Mouse (Mus musculus): Measurements from ENCODE around the gene Osbpl6. TPM values are rescaled to one million over a fixed set of nuclear protein-coding genes. Genes with fewer than 3 reads are reported as not detected.
A peak's percentile ranks its signal among the peaks of the same experiment; 100 is the strongest.

Gene Osbpl6
- polyA plus RNA-seq, 1 experiment from 2014 or later = 27.2 TPM

GRCm38 (mm10) chr2:76386531-76386930, 19.8 kb upstream of the Osbpl6 start:
- Histone ChIP-seq H3K9ac (no peak overlapping the region), H3K36me3 (peaks cover 52% of the 10 kb centered on the region), H3K27me3 (no peaks in the 10 kb centered on the region), H3K4me3 (no peak overlapping the region), H3K4me2 (no peak overlapping the region), H3K27ac (replicated peaks) (no peak overlapping the region), H3K4me1 (replicated peaks) (no peaks in the 10 kb centered on the region), H3K9me3 (no peaks in the 10 kb centered on the region)
- no peak for ATAC-seq (ENCODE audit: low read depth)

GRCm38 (mm10) chr2:76400178-76400577, 6.1 kb upstream of the Osbpl6 start:
- H3K4me1 ChIP-seq (replicated peaks) = peaks cover 11% of the 10 kb centered on the region
- no peak overlapping the region for H3K4me2 ChIP-seq
- no peak overlapping the region for H3K27ac ChIP-seq (replicated peaks)
- H3K27me3 ChIP-seq = peaks cover 15% of the 10 kb centered on the region
- no peaks in the 10 kb centered on the region for H3K36me3 ChIP-seq
- no peak for ATAC-seq (ENCODE audit: low read depth)
- no peaks in the 10 kb centered on the region for H3K9me3 ChIP-seq
- no peak overlapping the region for H3K9ac ChIP-seq
- no peak overlapping the region for H3K4me3 ChIP-seq

- ATAC-seq (ENCODE audit: low read depth) = peak; percentile 64
- Histone ChIP-seq H3K27ac (replicated peaks) (peak overlapping the region; percentile 96), H3K4me3 (peak overlapping the region; percentile 92), H3K4me1 (replicated peaks) (peaks cover 20% of the 10 kb centered on the region), H3K36me3 (no peaks in the 10 kb centered on the region), H3K4me2 (peak overlapping the region; percentile 81), H3K27me3 (peaks cover 15% of the 10 kb centered on the region), H3K9ac (peak overlapping the region; percentile 89), H3K9me3 (no peaks in the 10 kb centered on the region)
- WGBS = 3% methylated on average over 15 of the region's 15 CpGs
These were observed 635 bp upstream of the Osbpl6 start for GRCm38 (mm10) chr2:76405596-76406150.

GRCm38 (mm10) chr2:76406937-76407441, 681 bp downstream of the Osbpl6 start:
- Histone ChIP-seq H3K27me3 (peaks cover 15% of the 10 kb centered on the region), H3K27ac (replicated peaks) (peak overlapping the region; percentile 96), H3K4me1 (replicated peaks) (peaks cover 20% of the 10 kb centered on the region), H3K4me2 (peak overlapping the region; percentile 81), H3K9me3 (no peaks in the 10 kb centered on the region), H3K36me3 (no peaks in the 10 kb centered on the region), H3K4me3 (peak overlapping the region; percentile 92), H3K9ac (peak overlapping the region; percentile 89)
- peak; percentile 64 for ATAC-seq (ENCODE audit: low read depth)
- under 1% methylated on average over 49 of the region's 49 CpGs for WGBS

- H3K4me2 ChIP-seq = no peak overlapping the region
- H3K36me3 ChIP-seq = no peaks in the 10 kb centered on the region
- no peaks in the 10 kb centered on the region for H3K9me3 ChIP-seq
- no peak overlapping the region for H3K9ac ChIP-seq
- no peak overlapping the region for H3K27ac ChIP-seq (replicated peaks)
- whole genome bisulfite sequencing = 85% methylated on average over 1 of the region's 1 CpGs
- H3K4me1 ChIP-seq (replicated peaks) = peaks cover 15% of the 10 kb centered on the region
- peaks cover 3% of the 10 kb centered on the region; the same call in 1 of the 2 replicates for H3K27me3 ChIP-seq
- H3K4me3 ChIP-seq = no peak overlapping the region
- no peak for ATAC-seq (ENCODE audit: low read depth)
These were observed 3.2 kb downstream of the Osbpl6 start for GRCm38 (mm10) chr2:76409526-76409925.

- Histone ChIP-seq H3K36me3 (no peaks in the 10 kb centered on the region), H3K4me3 (no peak overlapping the region), H3K9me3 (no peaks in the 10 kb centered on the region), H3K27me3 (no peaks in the 10 kb centered on the region), H3K4me2 (no peak overlapping the region), H3K9ac (no peak overlapping the region), H3K27ac (replicated peaks) (no peak overlapping the region), H3K4me1 (replicated peaks) (peaks cover 11% of the 10 kb centered on the region)
- 93% methylated on average over 2 of the region's 2 CpGs for WGBS
- ATAC-seq (ENCODE audit: low read depth) = no peak
These were observed 3.7 kb downstream of the Osbpl6 start for GRCm38 (mm10) chr2:76409986-76410385.

- no peaks in the 10 kb centered on the region; the same call in 1 of the 2 replicates for H3K4me1 ChIP-seq (replicated peaks)
- no peak for ATAC-seq (ENCODE audit: low read depth)
- H3K36me3 ChIP-seq = no peaks in the 10 kb centered on the region
- no peak overlapping the region for H3K9ac ChIP-seq
- no peak overlapping the region for H3K4me2 ChIP-seq
- no peak overlapping the region for H3K4me3 ChIP-seq
- H3K27me3 ChIP-seq = no peaks in the 10 kb centered on the region
- H3K27ac ChIP-seq (replicated peaks) = no peak overlapping the region
- H3K9me3 ChIP-seq = no peaks in the 10 kb centered on the region
- 83% methylated on average over 2 of the region's 2 CpGs for WGBS
These were observed 6.6 kb downstream of the Osbpl6 start for GRCm38 (mm10) chr2:76412924-76413323.

- WGBS = 94% methylated on average over 14 of the region's 14 CpGs
- no peak for ATAC-seq (ENCODE audit: low read depth)
- no peak overlapping the region for H3K9ac ChIP-seq
- no peaks in the 10 kb centered on the region for H3K9me3 ChIP-seq
- peaks cover under 1% of the 10 kb centered on the region; the same call in 1 of the 2 replicates for H3K4me1 ChIP-seq (replicated peaks)
- H3K4me2 ChIP-seq = no peak overlapping the region
- no peaks in the 10 kb centered on the region for H3K27me3 ChIP-seq
- no peak overlapping the region for H3K4me3 ChIP-seq
- H3K36me3 ChIP-seq = no peaks in the 10 kb centered on the region
- H3K27ac ChIP-seq (replicated peaks) = no peak overlapping the region
These were observed 11.3 kb downstream of the Osbpl6 start for GRCm38 (mm10) chr2:76417446-76418141.

GRCm38 (mm10) chr2:76418142-76418518, 11.8 kb downstream of the Osbpl6 start:
- Histone ChIP-seq H3K27ac (replicated peaks) (no peak overlapping the region), H3K9me3 (no peaks in the 10 kb centered on the region), H3K36me3 (no peaks in the 10 kb centered on the region), H3K27me3 (no peaks in the 10 kb centered on the region), H3K4me1 (replicated peaks) (peaks cover 3% of the 10 kb centered on the region; the same call in 1 of the 2 replicates), H3K4me2 (no peak overlapping the region), H3K4me3 (no peak overlapping the region), H3K9ac (no peak overlapping the region)
- ATAC-seq (ENCODE audit: low read depth) = no peak
- WGBS = 94% methylated on average over 3 of the region's 3 CpGs

GRCm38 (mm10) chr2:76421411-76421924, 15.2 kb downstream of the Osbpl6 start:
- no peaks in the 10 kb centered on the region for H3K36me3 ChIP-seq
- 79% methylated on average over 6 of the region's 6 CpGs for WGBS
- no peak overlapping the region for H3K4me2 ChIP-seq
- H3K27me3 ChIP-seq = no peaks in the 10 kb centered on the region
- H3K27ac ChIP-seq (replicated peaks) = no peak overlapping the region
- H3K4me3 ChIP-seq = no peak overlapping the region
- H3K4me1 ChIP-seq (replicated peaks) = peaks cover 3% of the 10 kb centered on the region; the same call in 1 of the 2 replicates
- no peak for ATAC-seq (ENCODE audit: low read depth)
- H3K9me3 ChIP-seq = no peaks in the 10 kb centered on the region
- no peak overlapping the region for H3K9ac ChIP-seq

GRCm38 (mm10) chr2:76426816-76427215, 20.5 kb downstream of the Osbpl6 start:
- H3K27ac ChIP-seq (replicated peaks) = no peak overlapping the region
- peaks cover 14% of the 10 kb centered on the region for H3K4me1 ChIP-seq (replicated peaks)
- no peak overlapping the region for H3K9ac ChIP-seq
- no peak for ATAC-seq (ENCODE audit: low read depth)
- H3K9me3 ChIP-seq = no peaks in the 10 kb centered on the region
- H3K27me3 ChIP-seq = no peaks in the 10 kb centered on the region
- no peak overlapping the region for H3K4me3 ChIP-seq
- 80% methylated on average over 3 of the region's 3 CpGs for WGBS
- no peak overlapping the region for H3K4me2 ChIP-seq
- H3K36me3 ChIP-seq = no peaks in the 10 kb centered on the region

GRCm38 (mm10) chr2:76429318-76429717, 23.0 kb downstream of the Osbpl6 start:
- Histone ChIP-seq H3K9ac (no peak overlapping the region), H3K4me2 (no peak overlapping the region), H3K4me3 (no peak overlapping the region), H3K27ac (replicated peaks) (no peak overlapping the region), H3K27me3 (no peaks in the 10 kb centered on the region), H3K4me1 (replicated peaks) (peaks cover 12% of the 10 kb centered on the region), H3K36me3 (no peaks in the 10 kb centered on the region), H3K9me3 (no peaks in the 10 kb centered on the region)
- 30% methylated on average over 3 of the region's 3 CpGs for WGBS
- no peak for ATAC-seq (ENCODE audit: low read depth)

Measured in neural tube, embryonic 13.5 days (tissue).